Mouse (Mus musculus): ENCODE data around the gene Itga8. TPM values are rescaled to one million over a fixed set of nuclear protein-coding genes. Genes with fewer than 3 reads are reported as not detected.

Itga8 gene
- polyA plus RNA-seq, 1 experiment, result 1.0 TPM

DNA sequence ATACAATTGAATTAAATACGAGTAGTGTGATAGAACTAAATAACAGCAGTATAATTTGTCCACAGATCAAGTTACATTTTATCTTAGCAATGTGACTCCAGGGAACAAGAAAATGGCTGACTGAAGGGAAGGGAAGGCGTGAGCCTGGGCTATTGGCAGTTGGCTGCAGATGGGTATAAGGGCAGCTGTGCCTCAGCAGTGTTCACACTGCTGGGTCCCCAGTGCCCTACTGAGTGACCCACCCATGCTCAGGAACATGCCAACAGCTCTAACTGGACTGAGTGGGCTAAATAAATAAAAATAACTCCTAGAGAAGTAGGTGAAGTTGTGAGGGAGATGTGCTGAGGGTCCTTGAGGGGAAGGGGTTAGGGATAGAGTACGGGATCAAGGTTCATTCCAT is 103.5 kb downstream of the Itga8 start:
- TF ChIP-seq POLR2A (IDR thresholded peaks at IDR 0.05; ENCODE audit: control insufficient read depth, low read depth, low read length), result no peak
- no peak for TF ChIP-seq CTCF (IDR thresholded peaks at IDR 0.05; ENCODE audit: control insufficient read depth, insufficient read depth, insufficient replicate concordance, low read depth, low read length)
- no peak overlapping the region for H3K4me3 ChIP-seq (ENCODE audit: control insufficient read depth, low read depth, low read length)
- H3K27ac ChIP-seq (ENCODE audit: control insufficient read depth, insufficient read depth, low read depth, low read length), result no peak overlapping the region
- no peaks in the 10 kb centered on the region for H3K27me3 ChIP-seq (ENCODE audit: control insufficient read depth, insufficient read depth, low read length)
- H3K4me1 ChIP-seq (ENCODE audit: control insufficient read depth, insufficient read depth, low read length), result peaks cover 2% of the 10 kb centered on the region; the same call in 1 of the 2 replicates
- H3K36me3 ChIP-seq (ENCODE audit: control insufficient read depth, insufficient read depth, low read length), result no peaks in the 10 kb centered on the region

DNA sequence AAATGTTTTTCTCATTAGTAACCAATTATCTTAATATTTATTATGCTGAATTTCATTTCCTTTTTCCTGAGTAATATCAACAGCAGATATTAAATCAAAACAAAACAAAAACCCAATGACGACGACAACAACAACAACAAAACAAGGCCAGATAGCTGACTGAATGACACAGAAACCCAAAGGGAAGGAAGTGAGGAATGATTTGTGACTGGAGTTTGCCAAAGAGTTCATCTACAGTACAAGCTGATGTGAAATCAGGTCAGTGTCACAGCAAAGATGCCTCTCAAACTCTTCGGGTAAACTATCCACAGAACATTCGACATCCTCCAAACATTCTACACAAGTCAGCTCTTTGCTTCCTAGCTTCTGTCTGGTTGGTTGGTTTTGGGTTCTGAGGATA is 104.0 kb downstream of the Itga8 start:
- no peak overlapping the region for H3K4me3 ChIP-seq (ENCODE audit: control insufficient read depth, low read depth, low read length)
- TF ChIP-seq POLR2A (IDR thresholded peaks at IDR 0.05; ENCODE audit: control insufficient read depth, low read depth, low read length), result no peak
- no peak for TF ChIP-seq CTCF (IDR thresholded peaks at IDR 0.05; ENCODE audit: control insufficient read depth, insufficient read depth, insufficient replicate concordance, low read depth, low read length)
- H3K36me3 ChIP-seq (ENCODE audit: control insufficient read depth, insufficient read depth, low read length), result no peaks in the 10 kb centered on the region
- no peak overlapping the region for H3K27ac ChIP-seq (ENCODE audit: control insufficient read depth, insufficient read depth, low read depth, low read length)
- H3K4me1 ChIP-seq (ENCODE audit: control insufficient read depth, insufficient read depth, low read length), result peaks cover 2% of the 10 kb centered on the region; the same call in 1 of the 2 replicates
- no peaks in the 10 kb centered on the region for H3K27me3 ChIP-seq (ENCODE audit: control insufficient read depth, insufficient read depth, low read length)

- H3K4me1 ChIP-seq (ENCODE audit: control insufficient read depth, insufficient read depth, low read length), result no peaks in the 10 kb centered on the region
- no peak for TF ChIP-seq POLR2A (IDR thresholded peaks at IDR 0.05; ENCODE audit: control insufficient read depth, low read depth, low read length)
- no peak for TF ChIP-seq CTCF (IDR thresholded peaks at IDR 0.05; ENCODE audit: control insufficient read depth, insufficient read depth, insufficient replicate concordance, low read depth, low read length)
- H3K27me3 ChIP-seq (ENCODE audit: control insufficient read depth, insufficient read depth, low read length), result no peaks in the 10 kb centered on the region
- no peak overlapping the region for H3K27ac ChIP-seq (ENCODE audit: control insufficient read depth, insufficient read depth, low read depth, low read length)
- H3K4me3 ChIP-seq (ENCODE audit: control insufficient read depth, low read depth, low read length), result no peak overlapping the region
- H3K36me3 ChIP-seq (ENCODE audit: control insufficient read depth, insufficient read depth, low read length), result no peaks in the 10 kb centered on the region
These were observed 112.7 kb downstream of the Itga8 start for GRCm38 (mm10) chr2:12189026-12189425.

- H3K4me3 ChIP-seq (ENCODE audit: control insufficient read depth, low read depth, low read length), result no peak overlapping the region
- no peaks in the 10 kb centered on the region for H3K27me3 ChIP-seq (ENCODE audit: control insufficient read depth, insufficient read depth, low read length)
- no peak overlapping the region for H3K27ac ChIP-seq (ENCODE audit: control insufficient read depth, insufficient read depth, low read depth, low read length)
- TF ChIP-seq CTCF (IDR thresholded peaks at IDR 0.05; ENCODE audit: control insufficient read depth, insufficient read depth, insufficient replicate concordance, low read depth, low read length), result no peak
- no peak for TF ChIP-seq POLR2A (IDR thresholded peaks at IDR 0.05; ENCODE audit: control insufficient read depth, low read depth, low read length)
- H3K36me3 ChIP-seq (ENCODE audit: control insufficient read depth, insufficient read depth, low read length), result no peaks in the 10 kb centered on the region
- H3K4me1 ChIP-seq (ENCODE audit: control insufficient read depth, insufficient read depth, low read length), result no peaks in the 10 kb centered on the region
These were observed 114.1 kb downstream of the Itga8 start for GRCm38 (mm10) chr2:12187646-12188045.

- Histone ChIP-seq H3K4me3 (ENCODE audit: control insufficient read depth, low read depth, low read length) (no peak overlapping the region), H3K36me3 (ENCODE audit: control insufficient read depth, insufficient read depth, low read length) (no peaks in the 10 kb centered on the region), H3K27me3 (ENCODE audit: control insufficient read depth, insufficient read depth, low read length) (no peaks in the 10 kb centered on the region), H3K27ac (ENCODE audit: control insufficient read depth, insufficient read depth, low read depth, low read length) (no peak overlapping the region), H3K4me1 (ENCODE audit: control insufficient read depth, insufficient read depth, low read length) (no peaks in the 10 kb centered on the region)
- TF ChIP-seq POLR2A (IDR thresholded peaks at IDR 0.05; ENCODE audit: control insufficient read depth, low read depth, low read length) (no peak), CTCF (IDR thresholded peaks at IDR 0.05; ENCODE audit: control insufficient read depth, insufficient read depth, insufficient replicate concordance, low read depth, low read length) (no peak)
These were observed 119.2 kb downstream of the Itga8 start for GRCm38 (mm10) chr2:12182402-12182948.

DNA sequence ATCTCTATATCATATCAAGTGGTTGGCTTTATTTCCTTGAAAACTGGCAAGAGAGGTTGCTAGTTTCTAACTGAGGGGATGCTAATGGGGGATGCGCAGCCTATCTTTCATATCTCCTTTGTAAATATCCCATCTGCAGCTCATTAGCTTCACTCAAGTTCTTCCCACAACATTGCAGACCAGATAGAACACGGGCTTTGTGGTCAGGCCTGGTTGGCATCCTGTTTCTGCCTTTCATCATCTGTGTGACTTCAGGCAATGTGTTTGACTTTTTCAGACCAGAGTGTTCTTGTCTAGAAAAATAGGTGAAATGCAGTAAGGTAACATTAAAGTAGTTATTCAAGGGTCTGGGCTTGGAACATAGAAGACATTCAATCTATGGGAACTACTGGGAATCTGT is 121.1 kb downstream of the Itga8 start:
- H3K36me3 ChIP-seq (ENCODE audit: control insufficient read depth, insufficient read depth, low read length), result no peaks in the 10 kb centered on the region
- H3K4me3 ChIP-seq (ENCODE audit: control insufficient read depth, low read depth, low read length), result no peak overlapping the region
- H3K27me3 ChIP-seq (ENCODE audit: control insufficient read depth, insufficient read depth, low read length), result no peaks in the 10 kb centered on the region
- H3K27ac ChIP-seq (ENCODE audit: control insufficient read depth, insufficient read depth, low read depth, low read length), result no peak overlapping the region
- TF ChIP-seq POLR2A (IDR thresholded peaks at IDR 0.05; ENCODE audit: control insufficient read depth, low read depth, low read length), result no peak
- no peak for TF ChIP-seq CTCF (IDR thresholded peaks at IDR 0.05; ENCODE audit: control insufficient read depth, insufficient read depth, insufficient replicate concordance, low read depth, low read length)
- no peaks in the 10 kb centered on the region for H3K4me1 ChIP-seq (ENCODE audit: control insufficient read depth, insufficient read depth, low read length)

GRCm38 (mm10) chr2:12174722-12175427 is 126.8 kb downstream of the Itga8 start:
- Histone ChIP-seq H3K27ac (ENCODE audit: control insufficient read depth, insufficient read depth, low read depth, low read length) (no peak overlapping the region), H3K4me3 (ENCODE audit: control insufficient read depth, low read depth, low read length) (no peak overlapping the region), H3K4me1 (ENCODE audit: control insufficient read depth, insufficient read depth, low read length) (no peaks in the 10 kb centered on the region), H3K27me3 (ENCODE audit: control insufficient read depth, insufficient read depth, low read length) (no peaks in the 10 kb centered on the region), H3K36me3 (ENCODE audit: control insufficient read depth, insufficient read depth, low read length) (no peaks in the 10 kb centered on the region)
- TF ChIP-seq CTCF (IDR thresholded peaks at IDR 0.05; ENCODE audit: control insufficient read depth, insufficient read depth, insufficient replicate concordance, low read depth, low read length) (no peak), POLR2A (IDR thresholded peaks at IDR 0.05; ENCODE audit: control insufficient read depth, low read depth, low read length) (no peak)
